Mouse (Mus musculus): ENCODE results near the gene 2610044O15Rik8.

The 2610044O15Rik8 gene

GRCm38 (mm10) chr8:129234027-129234733 is at the start of gene 2610044O15Rik8:
Gene 2610044O15Rik8, minus strand, starts transcription at chr8:129234406.
- peak; percentile 85 for DNase-seq

DNA sequence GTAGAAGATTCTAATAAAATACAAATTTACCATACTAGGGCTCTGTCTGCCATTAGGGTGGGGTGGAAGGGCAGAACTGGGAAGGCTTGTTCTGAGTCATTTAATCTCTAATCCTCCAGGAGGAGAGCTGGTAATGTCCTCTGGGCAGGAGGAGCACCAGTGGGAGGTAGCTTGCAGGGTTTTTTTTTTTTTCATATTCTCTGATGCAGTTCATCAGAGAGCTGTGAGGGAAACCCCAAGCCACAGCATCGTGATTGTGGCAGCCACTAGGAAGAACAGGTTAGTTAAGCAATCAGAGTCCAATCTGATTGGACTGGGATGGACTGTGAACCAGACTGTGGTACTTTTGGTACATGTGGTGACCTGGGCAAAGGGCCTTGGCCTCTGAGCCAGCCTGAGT is 31.7 kb upstream of the 2610044O15Rik8 start:
- no peak for DNase-seq

GRCm38 (mm10) chr8:129264296-129264695 is 30.1 kb upstream of the 2610044O15Rik8 start:
- DNase-seq, result no peak

GRCm38 (mm10) chr8:129263211-129263927 is 29.2 kb upstream of the 2610044O15Rik8 start:
- DNase-seq, result peak; percentile 78

- no peak for DNase-seq
These were observed 561 bp downstream of the 2610044O15Rik8 start for GRCm38 (mm10) chr8:129233664-129234026.

Data from liver (tissue).